28 mouse cellular contexts compared by ENCODE assay signal in the genomic region with DNA sequence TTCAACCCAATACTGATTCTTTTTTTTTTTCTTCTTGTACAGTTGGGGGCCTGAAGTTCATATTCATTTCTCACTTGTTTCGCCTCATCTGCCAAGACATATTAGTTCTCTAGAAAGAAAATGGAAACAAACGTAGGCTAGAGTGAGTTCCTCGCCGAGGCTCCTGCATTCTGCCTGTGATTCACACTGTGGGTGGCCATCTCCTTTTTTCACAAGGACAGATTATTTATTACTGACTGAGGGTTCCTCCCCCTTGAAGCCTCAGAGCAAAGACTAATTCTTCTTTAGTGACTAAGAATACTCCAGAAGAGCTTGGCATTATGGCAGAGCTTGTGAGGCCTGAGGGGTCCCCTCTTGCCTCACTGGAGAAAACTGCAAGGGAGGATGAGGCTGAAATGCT.
A peak's percentile ranks its signal among the peaks of the same experiment; 100 is the strongest.
DNase-seq lines count a peak whose midpoint lies in the region; ATAC-seq lines count a peak whose summit lies in the region.
"Had no signal": no experiment of that assay in that cellular context is flagged by ENCODE, and none has a peak within 500 bp of the region (broad histone marks: within the 10 kb centered on the region; RNA-seq: fewer than 3 reads in every experiment).

No protein-coding gene starts in this region.

- H3K27me3 ChIP-seq in kidney, embryonic 16.5 days (ENCODE audit: insufficient read depth, low read length): no peaks in the 10 kb centered on the region
- H3K27me3 ChIP-seq: heart, embryonic 12.5 days; limb, embryonic 12.5 days had no signal

- intact Hi-C loops in gastrocnemius, postnatal 36 days (cut with DNase I): no loop called here

- peak; percentile 48 for DNase-seq in embryo, embryonic 10.5 days (ENCODE audit: low spot score)
- no peak for DNase-seq in embryo, embryonic 9.5 days (ENCODE audit: extremely low spot score)
- no peak for DNase-seq in kidney, postnatal 10 days
- peak; percentile 11 for DNase-seq in adrenal gland, adult 8-10 months
- peak; percentile 53 for DNase-seq in brain, adult 2 months (ENCODE audit: low read depth, low spot score)
- DNase-seq in gastrocnemius, postnatal 25 days: no peak
- DNase-seq in gastrocnemius, postnatal 36 days: no peak
- DNase-seq: cerebellum, adult 8-10 months; cerebellum, postnatal 36 days; gastrocnemius, adult 2 months; heart, postnatal 10 days; kidney, postnatal 14 days; layer of hippocampus, postnatal 36 days; liver, postnatal 0 days; thymus, adult 2 months; thymus, postnatal 4 days had no signal

- peak overlapping the region; percentile 24 for H3K4me2 ChIP-seq in kidney, embryonic 16.5 days (replicated peaks; ENCODE audit: low read depth, low read length)
- H3K4me2 ChIP-seq: heart, embryonic 12.5 days; limb, embryonic 12.5 days; liver, embryonic 11.5 days; midbrain, embryonic 11.5 days had no signal

- no peaks in the 10 kb centered on the region for H3K9me3 ChIP-seq in kidney, embryonic 16.5 days (ENCODE audit: low read length)
- H3K9me3 ChIP-seq: forebrain, embryonic 10.5 days; heart, embryonic 12.5 days; hindbrain, embryonic 10.5 days; limb, embryonic 12.5 days had no signal

- H3K4me1 ChIP-seq in kidney, embryonic 16.5 days (ENCODE audit: insufficient read depth, low read length): peaks cover 10% of the 10 kb centered on the region
- H3K4me1 ChIP-seq: hindbrain, embryonic 10.5 days had no signal

- no peak overlapping the region for H3K27ac ChIP-seq in kidney, embryonic 16.5 days (ENCODE audit: low read length)
- H3K27ac ChIP-seq: forebrain, embryonic 10.5 days; gastrocnemius, adult 2 months; hindbrain, embryonic 10.5 days; limb, embryonic 12.5 days had no signal

- H3K4me3 ChIP-seq in kidney, embryonic 16.5 days (ENCODE audit: low read length): no peak overlapping the region
- H3K4me3 ChIP-seq: forebrain, embryonic 10.5 days; gastrocnemius, adult 2 months; heart, embryonic 12.5 days; hindbrain, embryonic 10.5 days; limb, embryonic 12.5 days had no signal

- no peak overlapping the region for H3K9ac ChIP-seq in kidney, embryonic 16.5 days (replicated peaks; ENCODE audit: low read length)
- H3K9ac ChIP-seq: heart, embryonic 12.5 days; limb, embryonic 12.5 days; liver, postnatal 0 days had no signal

- peak; percentile 42; the same call in 1 of the 2 replicates for ATAC-seq in kidney, embryonic 16.5 days (ENCODE audit: low FRiP score, low TSS enrichment)
- ATAC-seq: forebrain, embryonic 16.5 days; hindbrain, embryonic 16.5 days; intestine, embryonic 16.5 days; liver, postnatal 0 days; lung, postnatal 0 days; Patski had no signal

- WGBS in kidney, embryonic 16.5 days: 18% methylated on average over 4 of the region's 4 CpGs

- H3K36me3 ChIP-seq in kidney, embryonic 16.5 days (ENCODE audit: insufficient read depth, low read length): no peaks in the 10 kb centered on the region
- H3K36me3 ChIP-seq: forebrain, embryonic 10.5 days; heart, embryonic 12.5 days; hindbrain, embryonic 10.5 days; limb, embryonic 12.5 days had no signal

Comparison
In these comparisons a context has a peak if more than half of its experiments do, and no peak if none do; other contexts are left out.
1. DNase-seq: peak in embryo, embryonic 10.5 days (single experiment), adrenal gland, adult 8-10 months (single experiment) and brain, adult 2 months (single experiment); none in embryo, embryonic 9.5 days (single experiment), kidney, postnatal 10 days (single experiment), gastrocnemius, postnatal 25 days (single experiment) and gastrocnemius, postnatal 36 days (0 of 2).